Mouse (Mus musculus): ENCODE results near the gene Sox12. TPM values are rescaled to one million over a fixed set of nuclear protein-coding genes. Genes with fewer than 3 reads are reported as not detected.

Sox12 gene
- polyA plus RNA-seq (2014; fragmentation: Illumina TruSeq; extraction: RNeasy Lipid Tissue Mini Kit (QIAGEN cat#74804); ENCODE audit: low read depth, low replicate concordance) = 5.4 TPM

DNA sequence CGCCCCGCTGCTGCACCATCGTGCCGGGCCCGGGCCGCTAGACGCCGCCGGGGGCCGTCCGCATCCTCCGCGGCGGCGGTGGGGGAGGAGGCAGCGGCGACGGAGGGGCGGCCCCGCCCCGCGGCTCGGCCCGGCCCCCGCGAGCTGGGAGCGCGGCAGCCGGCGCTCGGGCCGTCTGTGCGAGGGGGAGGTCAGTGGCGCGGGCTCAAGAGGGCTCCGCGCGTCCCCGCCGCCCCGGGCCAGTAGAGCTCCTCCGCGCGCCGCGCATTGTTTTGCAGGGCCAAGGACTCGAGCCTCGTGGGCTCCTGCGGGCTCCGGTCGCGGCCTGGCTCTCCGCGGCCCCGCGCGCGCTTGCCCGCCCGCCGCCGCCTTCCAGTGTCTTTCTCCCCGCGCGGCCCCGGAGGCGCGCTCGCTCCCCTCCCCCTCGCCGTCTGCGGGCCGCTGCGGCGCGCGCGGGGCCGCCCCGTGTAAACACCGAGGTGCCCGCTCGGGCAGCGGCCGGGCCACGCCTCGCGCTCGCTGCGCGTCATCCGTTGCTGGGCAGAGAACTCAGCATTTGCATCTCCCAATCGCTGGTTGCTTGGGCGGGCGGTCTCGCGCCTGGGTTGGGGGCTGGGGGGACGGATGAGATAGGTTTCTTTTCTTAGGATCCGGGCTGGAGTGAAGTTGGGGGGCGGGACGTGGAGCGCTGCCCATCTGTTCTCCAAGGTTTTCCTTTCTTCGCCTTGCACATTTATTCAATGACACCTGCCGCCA is at the start of gene Sox12:
Sox12 (minus strand) TSS at position 384 of the 756 bp plus-strand sequence.

GRCm38 (mm10) chr2:152415287-152415686 is 17.4 kb upstream of the Sox12 start, which contains the start of gene 6820408C15Rik:
Gene 6820408C15Rik, plus strand, starts transcription at chr2:152415587.

GRCm38 (mm10) chr2:152414591-152415165 is 16.8 kb upstream of the Sox12 start, which contains the start of gene Zcchc3:
Gene Zcchc3, minus strand, starts transcription at chr2:152415027.

GRCm38 (mm10) chr2:152376345-152376741 is 21.5 kb downstream of the Sox12 start, which contains the start of gene Nrsn2:
Gene Nrsn2, minus strand, starts transcription at chr2:152376638.

Other genes with a start within 250 kb of the Sox12 start
- 89.3 TPM for gene Csnk2a1, start 171.2 kb downstream of the Sox12 start, polyA plus RNA-seq (2014; fragmentation: Illumina TruSeq; extraction: RNeasy Lipid Tissue Mini Kit (QIAGEN cat#74804); ENCODE audit: low read depth, low replicate concordance)
- gene Tbc1d20, start 104.2 kb downstream of the Sox12 start, polyA plus RNA-seq (2014; fragmentation: Illumina TruSeq; extraction: RNeasy Lipid Tissue Mini Kit (QIAGEN cat#74804); ENCODE audit: low read depth, low replicate concordance) = 38.6 TPM
- gene Rbck1, start 65.4 kb downstream of the Sox12 start, polyA plus RNA-seq (2014; fragmentation: Illumina TruSeq; extraction: RNeasy Lipid Tissue Mini Kit (QIAGEN cat#74804); ENCODE audit: low read depth, low replicate concordance) = 50.8 TPM
- 1.8 TPM for gene Trib3, start 54.0 kb downstream of the Sox12 start, polyA plus RNA-seq (2014; fragmentation: Illumina TruSeq; extraction: RNeasy Lipid Tissue Mini Kit (QIAGEN cat#74804); ENCODE audit: low read depth, low replicate concordance)
- gene Nrsn2, start 21.4 kb downstream of the Sox12 start, polyA plus RNA-seq (2014; fragmentation: Illumina TruSeq; extraction: RNeasy Lipid Tissue Mini Kit (QIAGEN cat#74804); ENCODE audit: low read depth, low replicate concordance) = not detected
- 4.6 TPM for gene Zcchc3, start 17.0 kb upstream of the Sox12 start, polyA plus RNA-seq (2014; fragmentation: Illumina TruSeq; extraction: RNeasy Lipid Tissue Mini Kit (QIAGEN cat#74804); ENCODE audit: low read depth, low replicate concordance)
- gene 6820408C15Rik, start 17.5 kb upstream of the Sox12 start, polyA plus RNA-seq (2014; fragmentation: Illumina TruSeq; extraction: RNeasy Lipid Tissue Mini Kit (QIAGEN cat#74804); ENCODE audit: low read depth, low replicate concordance) = 4.6 TPM
- gene Defb23, start 66.6 kb upstream of the Sox12 start, polyA plus RNA-seq (2014; fragmentation: Illumina TruSeq; extraction: RNeasy Lipid Tissue Mini Kit (QIAGEN cat#74804); ENCODE audit: low read depth, low replicate concordance) = not detected
- not detected for gene Defb20, start 79.0 kb upstream of the Sox12 start, polyA plus RNA-seq (2014; fragmentation: Illumina TruSeq; extraction: RNeasy Lipid Tissue Mini Kit (QIAGEN cat#74804); ENCODE audit: low read depth, low replicate concordance)
- gene Defb22, start 92.1 kb upstream of the Sox12 start, polyA plus RNA-seq (2014; fragmentation: Illumina TruSeq; extraction: RNeasy Lipid Tissue Mini Kit (QIAGEN cat#74804); ENCODE audit: low read depth, low replicate concordance) = not detected
- not detected for gene Defb26, start 113.6 kb upstream of the Sox12 start, polyA plus RNA-seq (2014; fragmentation: Illumina TruSeq; extraction: RNeasy Lipid Tissue Mini Kit (QIAGEN cat#74804); ENCODE audit: low read depth, low replicate concordance)
- gene Defb28, start 120.2 kb upstream of the Sox12 start, polyA plus RNA-seq (2014; fragmentation: Illumina TruSeq; extraction: RNeasy Lipid Tissue Mini Kit (QIAGEN cat#74804); ENCODE audit: low read depth, low replicate concordance) = not detected
- not detected for gene Defb29, start 142.0 kb upstream of the Sox12 start, polyA plus RNA-seq (2014; fragmentation: Illumina TruSeq; extraction: RNeasy Lipid Tissue Mini Kit (QIAGEN cat#74804); ENCODE audit: low read depth, low replicate concordance)
- not detected for gene Gm17416, start 171.3 kb upstream of the Sox12 start, polyA plus RNA-seq (2014; fragmentation: Illumina TruSeq; extraction: RNeasy Lipid Tissue Mini Kit (QIAGEN cat#74804); ENCODE audit: low read depth, low replicate concordance)
- gene Defb21, start 174.7 kb upstream of the Sox12 start, polyA plus RNA-seq (2014; fragmentation: Illumina TruSeq; extraction: RNeasy Lipid Tissue Mini Kit (QIAGEN cat#74804); ENCODE audit: low read depth, low replicate concordance) = not detected
- not detected for gene Defb19, start 182.2 kb upstream of the Sox12 start, polyA plus RNA-seq (2014; fragmentation: Illumina TruSeq; extraction: RNeasy Lipid Tissue Mini Kit (QIAGEN cat#74804); ENCODE audit: low read depth, low replicate concordance)
- not detected for gene Defb45, start 201.3 kb upstream of the Sox12 start, polyA plus RNA-seq (2014; fragmentation: Illumina TruSeq; extraction: RNeasy Lipid Tissue Mini Kit (QIAGEN cat#74804); ENCODE audit: low read depth, low replicate concordance)
- not detected for gene Defb36, start 206.3 kb upstream of the Sox12 start, polyA plus RNA-seq (2014; fragmentation: Illumina TruSeq; extraction: RNeasy Lipid Tissue Mini Kit (QIAGEN cat#74804); ENCODE audit: low read depth, low replicate concordance)
- gene Defb25, start 225.0 kb upstream of the Sox12 start, polyA plus RNA-seq (2014; fragmentation: Illumina TruSeq; extraction: RNeasy Lipid Tissue Mini Kit (QIAGEN cat#74804); ENCODE audit: low read depth, low replicate concordance) = not detected
- gene Rem1, start 228.9 kb upstream of the Sox12 start, polyA plus RNA-seq (2014; fragmentation: Illumina TruSeq; extraction: RNeasy Lipid Tissue Mini Kit (QIAGEN cat#74804); ENCODE audit: low read depth, low replicate concordance) = 7.0 TPM

Data from heart, adult 10 weeks (tissue).